Mouse (Mus musculus) heart, adult 18-20 months (tissue): ENCODE data around the gene Tnfaip8l2. TPM values are rescaled to one million over a fixed set of nuclear protein-coding genes. Genes with fewer than 3 reads are reported as not detected.
"Not testable (repeated sequence)": the region's sequence is repeated elsewhere in the genome, so short reads cannot be mapped to it uniquely, and the experiment has no call there.

Experiments
- DNase-seq, 2 experiments: peaks; one replicate each; pipeline ENCODE4 v3.0.0; 2021 to 2022; ENCODE audit warnings: mixed read lengths in 1 of 2
- total RNA-seq, 2 experiments: library from RNA; stranded (reverse); gene quantifications; 2 replicates each; pipeline ENCODE4 v1.2.3; 2021

Tnfaip8l2 gene
- total RNA-seq, 2 experiments from 2014 or later, result 2.2 to 2.6 TPM

- DNase-seq, result peak; percentile 93 to 95
Measured at GRCm38 (mm10) chr3:95159987-95160963, 18.1 kb upstream of the Tnfaip8l2 start, which contains the start of gene Sema6c. Sema6c (plus strand) TSS chr3:95160457.

GRCm38 (mm10) chr3:95159511-95159986, 17.4 kb upstream of the Tnfaip8l2 start:
- DNase-seq, result no peak

DNA sequence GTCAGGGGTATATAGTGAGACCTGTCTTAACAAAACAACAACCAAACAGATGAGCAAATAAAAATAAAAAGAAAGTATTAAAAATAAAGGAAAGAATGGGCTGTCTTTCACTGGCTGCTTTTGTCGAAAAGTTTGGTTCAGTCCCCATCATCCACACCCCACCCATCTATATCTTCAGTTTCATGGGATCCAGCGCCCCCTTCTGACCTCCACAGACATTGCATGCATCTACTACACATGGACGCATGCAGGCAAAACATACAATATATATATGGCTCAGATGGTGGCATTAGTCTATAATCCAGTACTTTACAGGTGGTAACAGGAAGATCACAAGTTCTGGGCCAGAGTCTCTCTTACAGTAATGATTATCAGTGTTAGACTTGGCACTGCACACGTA, 11.7 kb upstream of the Tnfaip8l2 start:
- DNase-seq, result peak in 1 of 2 experiments; percentile 51

DNA sequence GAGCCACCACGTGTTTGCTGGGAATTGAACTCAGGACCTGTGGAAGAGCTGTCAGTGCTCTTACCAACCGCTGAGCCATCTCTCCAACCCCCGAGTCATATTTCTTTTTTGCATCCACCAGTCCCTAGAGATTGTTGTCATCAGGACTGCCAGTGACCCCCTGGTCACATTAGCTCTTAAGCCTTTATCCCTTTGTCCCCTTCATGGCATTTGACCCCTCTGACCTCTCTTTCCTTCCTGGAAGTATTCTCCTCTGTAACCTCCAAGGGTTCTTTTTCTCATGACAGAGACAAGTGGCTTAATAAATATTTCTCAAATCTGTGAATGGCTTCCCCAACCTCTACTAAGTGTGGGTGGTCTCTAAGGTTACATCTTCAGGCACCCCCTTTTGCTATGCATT, 5.8 kb upstream of the Tnfaip8l2 start:
- DNase-seq, result no peak

DNA sequence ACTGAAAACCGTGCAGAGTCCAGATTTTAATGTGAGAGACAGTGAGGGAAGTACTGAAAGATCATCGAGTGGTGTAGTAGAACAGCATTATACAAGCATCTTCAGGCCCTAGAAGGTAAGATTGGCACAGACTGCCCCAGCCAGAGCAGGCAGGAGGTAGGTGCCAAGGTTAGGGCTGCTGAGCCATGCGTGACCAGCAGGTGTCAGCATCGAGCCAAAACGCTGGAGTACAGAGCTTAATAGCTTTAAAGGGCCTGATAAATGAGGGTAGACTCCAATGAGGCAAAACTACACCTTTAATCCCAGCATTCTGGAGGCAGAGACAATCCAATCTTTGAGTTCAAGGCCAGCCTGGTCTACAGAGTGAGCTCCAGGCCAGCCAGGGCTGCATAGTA, 454 bp upstream of the Tnfaip8l2 start:
- DNase-seq, result peak; percentile 90 to 96

- peak in 1 of 2 experiments; percentile 59 for DNase-seq
Measured at GRCm38 (mm10) chr3:95141474-95141873, 686 bp downstream of the Tnfaip8l2 start.

DNA sequence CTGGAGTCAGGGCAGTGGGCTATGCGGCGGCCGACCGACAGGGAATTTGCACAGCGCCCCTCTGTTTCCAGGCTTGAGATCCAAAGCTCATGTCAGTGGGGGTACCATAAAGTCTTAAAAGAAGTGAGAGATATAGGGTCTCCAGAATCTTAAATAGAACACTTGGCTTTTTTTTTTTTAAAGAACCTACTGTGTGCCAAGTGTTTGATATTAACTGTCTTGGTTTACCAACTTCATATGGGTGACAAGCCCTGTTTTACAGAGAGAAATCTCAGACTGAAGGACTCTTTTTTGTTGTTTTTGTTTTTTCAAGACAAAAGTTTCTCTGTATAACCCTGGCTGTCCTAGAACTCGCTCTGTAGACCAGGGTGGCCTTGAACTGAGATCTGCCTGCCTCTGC, 1.4 kb downstream of the Tnfaip8l2 start:
- DNase-seq, result no peak

GRCm38 (mm10) chr3:95140289-95140595, 1.9 kb downstream of the Tnfaip8l2 start:
- no peak for DNase-seq

DNA sequence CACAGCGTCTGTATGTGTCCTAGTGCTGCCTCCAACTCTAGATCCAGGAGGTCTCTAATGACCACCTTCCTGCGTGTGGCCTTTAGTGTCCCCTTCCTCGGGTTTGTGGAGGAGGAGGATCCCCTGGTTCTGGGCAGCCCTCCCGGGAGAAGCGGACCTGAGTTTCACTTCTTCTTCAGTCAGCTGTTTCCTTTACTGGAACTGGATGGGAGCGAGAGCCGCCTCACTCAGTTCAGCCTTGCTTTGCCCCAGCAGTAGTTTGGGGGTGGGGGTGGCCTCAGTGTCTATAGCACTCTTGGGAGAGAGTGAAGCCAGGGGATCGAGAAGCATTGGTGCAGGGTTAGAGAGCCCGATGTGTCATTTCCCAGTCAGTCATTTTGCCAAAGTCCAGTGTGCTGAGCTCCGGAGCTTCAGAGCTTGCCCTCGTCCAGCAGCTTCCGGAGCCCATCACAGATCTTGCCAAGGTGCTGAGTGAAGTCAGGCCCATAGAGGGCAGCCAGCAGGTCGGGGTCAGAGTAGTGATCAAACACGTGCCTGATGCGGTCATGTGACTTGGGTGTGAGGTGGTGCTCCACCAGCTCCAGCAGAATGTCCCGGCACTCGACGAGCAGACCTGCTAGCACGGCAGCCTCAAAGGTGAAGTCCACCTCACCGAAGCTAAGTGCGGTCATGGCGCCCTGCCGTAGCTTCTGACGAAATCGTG, 2.4 kb downstream of the Tnfaip8l2 start:
- DNase-seq, result peak in 1 of 2 experiments; percentile 63

DNA sequence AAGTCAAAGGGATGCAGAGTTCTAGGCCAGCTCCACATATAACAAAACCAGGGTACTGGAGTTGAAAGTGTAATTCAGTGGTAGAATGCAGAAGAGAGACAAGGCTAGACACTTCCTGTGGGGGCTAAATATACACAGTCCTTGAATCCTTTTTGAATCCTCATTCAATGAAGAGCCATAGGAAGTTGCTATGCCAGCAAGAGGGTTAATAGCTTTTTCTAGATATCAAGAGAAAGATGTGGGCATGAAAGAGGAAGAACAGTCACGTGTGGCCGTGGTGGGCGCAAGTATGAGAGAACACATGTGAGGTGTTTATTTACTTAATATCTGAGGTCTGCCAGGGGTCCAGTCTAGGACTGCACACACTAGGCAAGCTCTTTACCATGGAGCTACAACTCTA, 5.8 kb downstream of the Tnfaip8l2 start:
- no peak for DNase-seq

- DNase-seq, result no peak
Measured at GRCm38 (mm10) chr3:95135433-95136052, 6.6 kb downstream of the Tnfaip8l2 start.

DNA sequence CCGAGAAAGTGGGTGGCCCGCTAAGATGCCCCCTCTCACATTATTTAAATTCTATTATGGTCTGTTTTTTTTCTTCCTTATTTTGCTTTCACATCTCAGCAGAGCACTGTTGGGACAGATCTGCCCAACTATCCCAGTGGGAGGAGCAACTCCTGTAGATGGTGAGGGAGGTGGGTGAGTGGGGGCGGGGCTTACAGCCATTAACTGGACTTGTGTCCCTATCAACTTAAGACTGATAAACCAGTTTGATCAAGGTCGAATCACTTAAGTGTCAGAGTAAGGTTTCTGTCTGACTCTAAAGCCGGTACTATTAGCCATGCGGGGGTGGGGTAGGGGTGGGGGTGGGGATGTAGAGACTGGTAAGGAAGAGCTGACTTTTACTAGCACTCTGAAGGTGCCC, 7.1 kb downstream of the Tnfaip8l2 start:
- peak; percentile 71 to 76 for DNase-seq

DNA sequence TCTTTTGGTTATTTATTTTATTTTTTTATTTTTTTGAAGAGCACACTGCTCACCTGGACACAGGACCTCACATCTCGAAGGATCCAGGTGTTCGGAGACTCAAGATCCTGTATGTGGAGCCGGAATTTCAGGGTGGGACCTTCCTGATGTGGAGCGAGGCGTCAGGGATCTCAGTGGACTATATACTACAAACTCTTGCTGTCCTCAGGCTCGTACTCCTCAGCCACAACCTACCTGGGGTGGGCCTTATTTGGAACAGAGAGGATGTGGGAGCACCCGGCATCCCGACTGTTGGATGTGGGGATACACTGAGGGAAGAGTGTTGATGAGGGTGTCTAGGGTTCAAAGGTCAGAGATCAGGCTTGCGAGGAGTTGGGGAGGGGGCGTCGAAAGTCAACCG, 8.0 kb downstream of the Tnfaip8l2 start:
- DNase-seq, result not testable (repeated sequence)

- DNase-seq, result peak; percentile 94 to 96
Measured at GRCm38 (mm10) chr3:95133680-95134101, 8.5 kb downstream of the Tnfaip8l2 start, which contains the start of the genes Scnm1 and Lysmd1. Scnm1 (minus strand) TSS chr3:95134011. Lysmd1 (plus strand) TSS chr3:95134088.

DNA sequence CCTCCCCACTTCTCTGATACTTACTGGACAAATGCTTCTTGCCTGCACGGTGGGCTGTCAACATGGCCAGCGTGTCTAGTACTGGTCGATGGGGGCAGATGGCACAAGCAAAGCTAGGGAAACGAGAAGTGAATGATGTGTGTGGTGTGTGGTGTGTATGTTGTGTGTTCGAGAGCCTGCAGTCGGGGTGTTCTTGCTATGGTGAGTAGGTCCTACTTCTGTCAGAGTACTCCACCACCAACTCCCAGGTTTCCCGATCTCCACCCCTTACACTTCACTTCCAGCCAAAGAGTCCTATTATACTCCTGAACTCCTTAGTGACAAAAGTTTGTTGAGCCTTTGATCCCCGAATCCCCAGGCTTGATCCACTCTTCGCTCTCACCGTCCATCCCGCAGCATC, 9.0 kb downstream of the Tnfaip8l2 start:
- no peak for DNase-seq

DNA sequence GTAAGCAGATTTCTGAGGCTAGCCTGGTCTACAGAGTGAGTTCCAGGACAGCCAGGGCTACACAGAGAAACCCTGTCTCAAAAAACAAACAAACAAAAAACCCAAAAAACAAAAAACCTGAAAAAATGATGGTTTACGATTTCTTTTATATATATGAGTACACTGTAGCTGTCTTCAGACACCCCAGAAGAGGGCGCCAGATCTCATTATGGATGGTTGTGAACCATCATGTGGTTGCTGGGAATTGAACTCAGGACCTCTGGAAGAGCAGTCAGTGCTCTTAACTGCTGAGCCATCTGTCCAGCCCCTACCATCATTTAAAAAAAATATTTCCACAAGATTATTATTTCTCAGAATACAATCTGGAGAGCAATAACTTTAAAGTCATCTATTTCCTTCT, 9.8 kb downstream of the Tnfaip8l2 start:
- not testable (repeated sequence) for DNase-seq

DNA sequence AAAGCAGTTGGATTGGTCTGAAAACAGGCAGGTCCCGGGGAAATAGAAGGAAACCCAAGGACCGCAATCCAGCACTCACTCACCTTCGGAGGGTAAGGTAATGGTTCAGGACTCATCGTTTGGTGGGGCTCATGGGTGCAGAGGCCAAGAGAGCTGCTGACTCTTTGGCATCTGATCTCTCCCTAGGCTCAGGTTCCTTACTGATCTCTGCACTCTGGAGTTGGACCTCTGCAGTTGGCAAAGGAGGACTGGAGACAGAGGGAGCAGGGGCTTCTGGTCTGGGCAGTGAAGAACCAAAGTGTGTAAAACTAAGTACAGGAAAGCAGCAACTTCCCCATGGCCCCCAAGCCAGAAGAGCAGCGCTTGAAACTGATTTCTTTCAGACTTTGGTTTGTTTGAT, 12.1 kb downstream of the Tnfaip8l2 start:
- no peak for DNase-seq

GRCm38 (mm10) chr3:95129226-95129651, 12.9 kb downstream of the Tnfaip8l2 start:
- DNase-seq, result peak; percentile 73

- peak in 1 of 2 experiments; percentile 55 for DNase-seq
Measured at GRCm38 (mm10) chr3:95124972-95125371, 17.2 kb downstream of the Tnfaip8l2 start.

- DNase-seq, result peak in 1 of 2 experiments; percentile 39
Measured at GRCm38 (mm10) chr3:95124246-95124645, 17.9 kb downstream of the Tnfaip8l2 start, which contains the start of gene Tmod4. Tmod4 (plus strand) TSS chr3:95124476.

- DNase-seq, result no peak
Measured at GRCm38 (mm10) chr3:95121580-95121979, 20.6 kb downstream of the Tnfaip8l2 start.

DNA sequence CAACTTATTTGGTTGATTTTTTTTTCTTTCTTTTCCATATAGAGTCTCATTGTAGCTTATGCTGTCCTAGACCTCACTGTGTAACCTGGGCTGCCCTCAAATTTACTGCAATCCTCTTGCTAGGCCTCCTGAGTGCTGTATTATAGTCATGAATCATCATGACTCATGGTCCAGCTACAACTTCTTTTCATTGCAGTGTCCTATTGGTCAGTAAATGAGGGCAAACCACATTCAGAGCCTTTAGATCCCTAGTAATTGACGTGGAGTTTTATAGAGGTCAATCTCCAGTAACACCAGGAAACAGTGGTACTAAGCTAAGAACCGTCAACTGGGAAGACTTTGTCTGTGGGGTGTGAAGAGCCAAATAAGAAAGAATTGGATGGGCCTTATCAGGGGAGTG, 24.4 kb downstream of the Tnfaip8l2 start:
- DNase-seq, result no peak
